Mouse (Mus musculus) stomach, embryonic 15.5 days (tissue): ENCODE results near the gene Cpt2. TPM values are rescaled to one million over a fixed set of nuclear protein-coding genes. Genes with fewer than 3 reads are reported as not detected.

Experiments used
- ATAC-seq: fragments of 200-750 bp; cut with Nextera tagmentation; 2 replicates; pipeline ENCODE4 v1.8.0; 2017; ENCODE audit warnings: low read depth, moderate number of reproducible peaks, moderate TSS enrichment; ENCODE audit not compliant: insufficient read depth, low FRiP score
- H3K27ac ChIP-seq: fragments of 300-500 bp; sonication (generic); 2 replicates; pipeline ENCODE4 v1.5.1; 2015; ENCODE audit warnings: mild to moderate bottlenecking, inconsistent platforms
- H3K27me3 ChIP-seq: fragments of 300-500 bp; sonication (generic); replicated peaks from 2 replicates; pipeline ENCODE4 v1.6.1; 2015; ENCODE audit warnings: inconsistent platforms
- H3K36me3 ChIP-seq: fragments of 300-500 bp; sonication (generic); 2 replicates; pipeline ENCODE4 v1.6.1; 2015; ENCODE audit warnings: inconsistent platforms
- H3K4me1 ChIP-seq: fragments of 300-500 bp; sonication (generic); 2 replicates; pipeline ENCODE4 v1.6.1; 2015; ENCODE audit warnings: inconsistent platforms
- H3K4me2 ChIP-seq: fragments of 300-500 bp; sonication (generic); 2 replicates; pipeline ENCODE4 v1.6.1; 2015; ENCODE audit warnings: mild to moderate bottlenecking, inconsistent platforms
- H3K4me3 ChIP-seq: fragments of 300-500 bp; sonication (generic); replicated peaks from 2 replicates; pipeline ENCODE4 v1.5.1; 2015; ENCODE audit warnings: inconsistent platforms
- H3K9ac ChIP-seq: fragments of 300-500 bp; sonication (generic); 2 replicates; pipeline ENCODE4 v1.6.1; 2015; ENCODE audit warnings: inconsistent platforms
- H3K9me3 ChIP-seq: fragments of 300-500 bp; sonication (generic); 2 replicates; pipeline ENCODE4 v1.6.1; 2016; ENCODE audit warnings: inconsistent platforms
- WGBS: fragments of 180-500 bp; shearing (Covaris S2); methylation state at CpG from one replicate; pipeline ENCODE4 v1.1.7; 2015; 5-methylcytosine and 5-hydroxymethylcytosine counted together
- polyA plus RNA-seq: library from polyadenylated mRNA; unstranded; fragments of >200 nt; fragmentation: Nextera tagmentation; extraction: Ambion mirVana; gene quantifications from 2 replicates; pipeline ENCODE4 v1.2.1, GENCODE M21; 2015

Cpt2 gene
- polyA plus RNA-seq, 1 experiment from 2014 or later, result 58.7 TPM

DNA sequence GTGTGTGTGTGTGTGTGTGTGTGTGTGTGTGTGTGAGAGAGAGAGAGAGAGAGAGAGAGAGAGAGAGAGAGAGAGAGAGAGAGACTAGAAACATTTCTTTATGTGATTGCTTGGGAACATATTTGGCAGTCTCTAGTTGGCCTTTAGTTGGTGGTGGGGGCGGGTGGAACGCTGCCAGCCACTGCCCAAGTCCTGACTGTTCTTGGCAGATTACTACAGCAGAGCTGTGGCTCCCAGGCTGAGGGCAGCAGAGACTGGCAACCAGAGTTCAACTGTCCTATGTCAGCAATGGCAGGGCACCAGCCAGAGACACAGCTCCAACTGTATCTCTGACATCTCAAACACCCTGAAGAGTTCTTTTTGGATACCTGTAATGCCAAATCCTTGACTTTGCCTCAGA, 20.7 kb upstream of the Cpt2 start:
- H3K4me1 ChIP-seq, result no peaks in the 10 kb centered on the region
- no peak overlapping the region for H3K9ac ChIP-seq
- ATAC-seq, result no peak
- H3K9me3 ChIP-seq, result no peaks in the 10 kb centered on the region
- WGBS, result 83% methylated on average over 2 of the region's 2 CpGs
- no peak overlapping the region for H3K27ac ChIP-seq
- H3K4me3 ChIP-seq, result no peak overlapping the region
- no peaks in the 10 kb centered on the region; the same call in 1 of the 2 replicates for H3K27me3 ChIP-seq
- no peak overlapping the region for H3K4me2 ChIP-seq
- no peaks in the 10 kb centered on the region for H3K36me3 ChIP-seq

DNA sequence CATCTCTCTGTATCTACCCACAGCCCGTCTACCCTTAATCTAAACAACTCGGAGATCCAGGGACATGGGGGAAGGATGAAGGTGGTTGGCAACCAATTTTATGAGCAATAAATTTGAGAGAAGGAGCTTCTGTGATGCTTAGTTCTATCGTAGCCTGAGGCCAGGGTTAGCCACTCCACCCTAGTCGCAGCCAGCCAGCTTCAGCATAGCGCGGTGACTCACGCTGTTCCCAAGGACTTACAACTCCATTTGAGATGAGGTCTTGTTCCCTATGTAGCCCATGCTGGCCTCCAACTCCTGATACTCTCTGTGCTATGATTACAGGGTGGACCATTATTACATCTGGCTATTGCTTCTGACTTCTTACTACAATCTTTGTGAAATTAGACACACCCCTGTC, 19.3 kb upstream of the Cpt2 start:
- Histone ChIP-seq H3K4me1 (no peaks in the 10 kb centered on the region), H3K27ac (no peak overlapping the region), H3K4me2 (no peak overlapping the region), H3K9ac (no peak overlapping the region), H3K36me3 (no peaks in the 10 kb centered on the region), H3K27me3 (no peaks in the 10 kb centered on the region; the same call in 1 of the 2 replicates), H3K4me3 (no peak overlapping the region), H3K9me3 (no peaks in the 10 kb centered on the region)
- no peak for ATAC-seq
- 78% methylated on average over 7 of the region's 7 CpGs for WGBS

DNA sequence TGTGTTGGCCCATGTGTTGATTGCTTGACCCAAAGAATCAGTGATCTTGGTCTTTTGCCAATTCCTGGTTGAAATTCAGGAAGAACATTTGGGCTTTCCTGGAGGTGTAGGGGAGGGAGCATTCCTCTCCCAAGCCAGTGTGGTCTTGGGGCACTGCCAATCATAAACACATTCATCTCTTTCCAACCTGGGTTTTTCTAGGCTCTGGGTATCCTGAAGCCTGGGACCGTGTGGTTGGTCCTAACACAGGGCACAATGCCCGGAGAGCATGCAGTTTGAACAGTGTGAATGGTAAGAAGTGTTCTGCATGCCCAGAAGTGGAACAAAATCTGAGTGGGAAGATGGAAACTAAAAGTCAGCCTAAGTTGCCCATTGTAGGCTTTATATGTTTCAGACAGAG, 14.7 kb upstream of the Cpt2 start:
- WGBS, result 74% methylated on average over 2 of the region's 2 CpGs
- ATAC-seq, result no peak
- Histone ChIP-seq H3K27ac (peak overlapping the region; percentile 42; the same call in 1 of the 2 replicates), H3K27me3 (peaks cover 7% of the 10 kb centered on the region), H3K36me3 (no peaks in the 10 kb centered on the region), H3K4me1 (no peaks in the 10 kb centered on the region), H3K9ac (no peak overlapping the region), H3K4me2 (no peak overlapping the region), H3K4me3 (no peak overlapping the region), H3K9me3 (no peaks in the 10 kb centered on the region)

DNA sequence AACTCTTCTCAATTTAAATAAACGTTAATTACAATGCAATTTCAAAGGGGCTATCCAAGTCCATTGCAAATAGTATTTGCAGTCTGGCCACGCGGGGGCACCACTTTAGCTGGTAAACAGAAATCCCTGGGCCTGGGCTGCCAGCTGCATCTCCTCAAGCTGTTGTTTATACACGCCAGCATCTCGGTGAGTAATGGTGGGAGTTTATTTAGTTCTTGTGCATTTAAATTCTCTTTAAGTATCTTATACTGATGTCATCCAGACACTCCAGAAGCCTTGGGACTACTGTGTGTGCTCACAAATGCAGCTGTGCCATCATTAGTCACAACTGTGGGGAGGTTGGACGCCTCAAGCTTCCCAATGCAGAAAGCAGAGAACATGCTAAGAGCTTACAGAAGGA, 13.9 kb upstream of the Cpt2 start:
- Histone ChIP-seq H3K27ac (peak overlapping the region; percentile 42; the same call in 1 of the 2 replicates), H3K9me3 (no peaks in the 10 kb centered on the region), H3K4me3 (no peak overlapping the region), H3K27me3 (peaks cover 7% of the 10 kb centered on the region), H3K4me1 (no peaks in the 10 kb centered on the region), H3K4me2 (no peak overlapping the region), H3K36me3 (no peaks in the 10 kb centered on the region), H3K9ac (no peak overlapping the region)
- WGBS, result 13% methylated on average over 6 of the region's 6 CpGs
- peak; percentile 66; the same call in 1 of the 2 replicates for ATAC-seq

DNA sequence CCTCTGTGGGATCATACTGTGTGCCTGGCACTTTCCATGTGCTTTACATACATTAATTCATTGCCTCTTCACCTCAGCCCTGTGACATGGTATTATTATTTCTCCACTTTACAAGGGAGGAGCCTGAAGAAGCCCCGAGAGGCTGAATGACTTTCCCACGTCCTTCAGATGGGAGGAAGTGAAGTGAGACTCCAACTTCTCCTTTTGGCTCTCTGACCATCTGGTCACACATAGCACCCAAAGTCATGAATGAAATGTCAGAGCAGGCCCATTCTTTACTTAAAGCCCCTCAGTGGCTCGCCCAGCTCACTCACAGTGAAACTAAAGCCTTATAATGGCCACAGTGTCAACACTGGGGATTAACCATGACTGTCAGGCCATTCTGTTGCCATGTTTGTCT, 11.8 kb upstream of the Cpt2 start:
- WGBS, result 57% methylated on average over 3 of the region's 3 CpGs
- H3K9ac ChIP-seq, result no peak overlapping the region
- no peak overlapping the region for H3K4me3 ChIP-seq
- H3K4me1 ChIP-seq, result no peaks in the 10 kb centered on the region
- H3K4me2 ChIP-seq, result no peak overlapping the region
- no peaks in the 10 kb centered on the region for H3K9me3 ChIP-seq
- no peaks in the 10 kb centered on the region for H3K36me3 ChIP-seq
- peaks cover 7% of the 10 kb centered on the region for H3K27me3 ChIP-seq
- no peak for ATAC-seq
- no peak overlapping the region for H3K27ac ChIP-seq

DNA sequence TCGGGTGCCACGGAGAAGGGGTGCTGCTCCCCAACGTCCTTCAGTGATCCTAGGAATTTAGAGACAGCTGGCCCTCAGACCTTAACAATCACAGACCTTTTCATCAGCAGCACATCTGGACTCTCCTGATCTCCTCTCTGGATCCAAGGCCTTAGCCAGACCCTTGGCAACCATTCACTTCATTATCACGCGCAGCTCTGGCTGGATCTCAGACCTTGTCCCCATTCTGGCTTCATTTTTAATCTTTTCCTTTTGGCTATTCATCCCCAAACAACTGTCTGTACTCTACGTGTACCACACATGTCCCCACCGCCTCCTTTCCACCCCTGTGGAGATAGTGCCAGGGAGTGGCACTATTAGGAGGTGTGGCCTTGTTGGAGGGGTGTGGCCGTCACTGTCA, 9.8 kb upstream of the Cpt2 start:
- no peaks in the 10 kb centered on the region for H3K36me3 ChIP-seq
- ATAC-seq, result no peak
- H3K4me2 ChIP-seq, result no peak overlapping the region
- peaks cover 7% of the 10 kb centered on the region; the same call in 1 of the 2 replicates for H3K27me3 ChIP-seq
- H3K27ac ChIP-seq, result no peak overlapping the region
- H3K4me1 ChIP-seq, result no peaks in the 10 kb centered on the region
- 80% methylated on average over 8 of the region's 8 CpGs for WGBS
- H3K4me3 ChIP-seq, result no peak overlapping the region
- no peak overlapping the region for H3K9ac ChIP-seq
- H3K9me3 ChIP-seq, result no peaks in the 10 kb centered on the region

DNA sequence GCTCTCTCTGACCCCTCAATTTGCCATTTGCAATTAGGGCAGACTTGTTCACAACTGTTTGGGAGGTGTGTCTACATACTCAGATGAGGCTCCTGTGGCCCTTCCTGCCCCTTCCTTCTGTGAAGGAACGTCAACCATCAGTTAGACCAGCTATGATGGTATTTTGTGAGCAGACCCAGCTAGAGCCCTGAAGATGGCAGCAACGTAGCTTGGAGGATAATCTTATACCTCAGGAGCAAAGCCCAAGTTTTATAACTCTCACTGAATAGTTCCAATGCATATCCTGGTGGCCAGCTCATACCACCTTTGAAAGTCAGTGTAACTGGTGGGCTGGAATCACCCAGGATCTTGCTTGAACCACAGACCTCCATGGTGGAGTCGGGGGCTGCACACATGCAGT, 8.0 kb upstream of the Cpt2 start:
- H3K27ac ChIP-seq, result no peak overlapping the region
- no peaks in the 10 kb centered on the region for H3K9me3 ChIP-seq
- no peaks in the 10 kb centered on the region for H3K36me3 ChIP-seq
- no peak for ATAC-seq
- H3K4me1 ChIP-seq, result no peaks in the 10 kb centered on the region
- H3K4me3 ChIP-seq, result no peak overlapping the region
- 79% methylated on average over 3 of the region's 3 CpGs for WGBS
- peaks cover 5% of the 10 kb centered on the region; the same call in 1 of the 2 replicates for H3K27me3 ChIP-seq
- no peak overlapping the region for H3K9ac ChIP-seq
- H3K4me2 ChIP-seq, result no peak overlapping the region

DNA sequence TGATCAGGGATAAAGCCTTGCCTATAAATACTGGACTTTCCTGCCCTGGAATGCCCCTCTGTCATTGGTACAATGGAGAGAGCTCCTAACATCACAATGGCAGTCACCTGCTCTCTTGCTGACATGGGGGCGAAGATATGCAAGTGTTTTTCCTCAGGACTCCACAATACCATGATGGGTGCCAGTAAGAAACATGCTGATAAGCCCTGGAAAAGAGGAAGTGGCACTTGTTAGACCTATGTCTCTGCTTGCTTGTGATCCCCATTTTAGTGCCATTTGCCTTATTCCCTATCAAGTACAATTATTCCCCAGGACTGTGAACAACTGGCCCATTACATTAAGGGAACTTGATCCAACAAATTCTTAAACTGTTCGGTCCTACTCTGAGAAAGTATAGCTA, 5.3 kb upstream of the Cpt2 start:
- no peak overlapping the region for H3K27ac ChIP-seq
- ATAC-seq, result no peak
- H3K27me3 ChIP-seq, result no peaks in the 10 kb centered on the region
- no peaks in the 10 kb centered on the region for H3K36me3 ChIP-seq
- H3K4me1 ChIP-seq, result no peaks in the 10 kb centered on the region
- H3K9me3 ChIP-seq, result no peaks in the 10 kb centered on the region
- no peak overlapping the region for H3K4me2 ChIP-seq
- H3K4me3 ChIP-seq, result no peak overlapping the region
- 82% methylated on average over 2 of the region's 2 CpGs for WGBS
- no peak overlapping the region for H3K9ac ChIP-seq

DNA sequence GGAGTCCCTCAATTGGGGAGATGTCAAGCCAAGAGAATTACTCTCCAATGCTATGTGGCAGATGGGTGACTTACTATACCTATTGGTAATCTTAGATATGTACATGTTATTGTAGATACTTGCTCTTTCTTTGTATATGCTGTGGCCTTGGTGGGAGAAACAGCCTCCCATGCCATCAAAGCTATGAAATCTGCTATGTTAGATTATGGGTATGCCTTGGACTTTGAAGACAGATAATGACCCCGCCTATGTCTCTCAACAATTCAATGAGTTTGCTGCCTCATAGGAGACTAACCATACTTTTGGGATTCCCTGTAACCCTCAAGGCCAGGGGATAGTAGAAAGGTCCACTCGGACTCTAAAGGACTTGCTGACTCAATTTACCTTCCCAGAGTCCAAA, 4.9 kb upstream of the Cpt2 start:
- H3K9me3 ChIP-seq, result no peaks in the 10 kb centered on the region
- no peaks in the 10 kb centered on the region for H3K27me3 ChIP-seq
- H3K27ac ChIP-seq, result no peak overlapping the region
- no peak overlapping the region for H3K9ac ChIP-seq
- WGBS, result 60% methylated on average over 2 of the region's 2 CpGs
- no peak overlapping the region for H3K4me3 ChIP-seq
- ATAC-seq, result no peak
- H3K4me1 ChIP-seq, result no peaks in the 10 kb centered on the region
- no peaks in the 10 kb centered on the region for H3K36me3 ChIP-seq
- no peak overlapping the region for H3K4me2 ChIP-seq

DNA sequence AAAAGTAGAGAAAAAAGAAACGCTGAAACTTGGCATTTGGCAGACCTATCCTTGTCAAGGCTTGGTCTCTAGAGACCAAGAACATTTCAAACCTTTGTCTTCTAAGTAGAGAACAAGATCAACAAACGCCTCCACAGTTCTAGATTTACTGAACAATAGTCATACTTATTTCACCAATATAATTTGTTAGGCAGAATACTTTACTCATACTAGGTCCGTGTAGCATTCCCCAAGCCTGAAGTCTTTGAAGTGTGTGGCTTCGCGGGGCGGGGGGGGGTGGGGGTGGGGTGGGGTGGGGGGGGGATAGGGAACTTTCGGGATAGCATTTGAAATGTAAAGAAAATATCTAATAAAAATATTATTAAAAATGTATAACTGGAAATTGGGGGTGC, 389 bp upstream of the Cpt2 start:
- Histone ChIP-seq H3K4me3 (peak overlapping the region; percentile 84), H3K27ac (peak overlapping the region; percentile 52; the same call in 1 of the 2 replicates), H3K36me3 (no peaks in the 10 kb centered on the region), H3K27me3 (no peaks in the 10 kb centered on the region), H3K4me2 (peak overlapping the region; percentile 71), H3K9me3 (no peaks in the 10 kb centered on the region), H3K9ac (no peak overlapping the region), H3K4me1 (peaks cover 7% of the 10 kb centered on the region)
- ATAC-seq, result no peak
- WGBS, result 39% methylated on average over 7 of the region's 7 CpGs

DNA sequence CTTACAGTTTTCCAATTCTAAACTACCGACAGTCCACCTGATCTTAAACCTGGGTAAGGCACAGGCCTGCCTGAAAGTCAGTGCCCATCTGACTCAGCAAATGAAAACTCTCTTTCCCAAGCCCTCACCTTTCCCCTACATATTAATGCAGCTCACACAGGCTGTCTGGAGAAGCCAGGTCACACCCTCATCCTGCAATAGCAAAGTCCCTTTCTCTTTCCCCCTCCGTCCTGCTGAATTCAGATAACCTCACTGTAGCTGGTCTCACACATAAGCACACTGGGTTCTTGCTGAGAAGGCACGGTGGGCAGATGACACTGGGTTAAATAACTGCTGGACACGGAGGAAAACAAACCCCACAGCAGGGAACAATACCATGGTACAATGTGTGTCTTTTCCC, 1.5 kb downstream of the Cpt2 start:
- peak overlapping the region; percentile 36; the same call in 1 of the 2 replicates for H3K27ac ChIP-seq

DNA sequence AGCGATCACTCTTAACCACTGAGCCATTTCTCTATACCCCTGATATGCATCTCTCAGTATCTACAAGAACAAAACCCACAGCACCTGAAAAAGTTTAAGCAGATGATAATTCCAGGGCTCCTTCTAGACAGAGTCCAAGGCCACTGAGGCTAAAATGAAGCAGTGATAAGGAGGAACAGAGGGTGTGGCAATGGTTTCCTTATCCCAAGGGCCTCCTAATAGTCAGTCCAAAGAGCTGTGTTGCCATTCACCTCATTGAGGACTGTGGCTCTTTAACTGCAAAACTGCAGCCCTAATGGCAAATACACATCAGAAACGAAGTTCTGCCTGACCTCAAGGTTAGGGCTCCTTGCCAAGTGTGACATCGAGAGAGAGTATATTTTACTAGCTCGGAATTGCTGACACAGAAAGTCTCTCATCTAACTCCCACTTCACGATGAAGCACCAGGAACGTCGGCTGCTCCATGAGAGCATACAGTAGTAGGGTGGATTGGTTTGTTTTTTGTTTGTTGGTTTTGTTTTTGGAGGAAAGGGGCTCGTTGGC, 2.2 kb downstream of the Cpt2 start:
- H3K4me3 ChIP-seq, result no peak overlapping the region
- no peak for ATAC-seq
- peaks cover 7% of the 10 kb centered on the region for H3K4me1 ChIP-seq
- H3K27me3 ChIP-seq, result no peaks in the 10 kb centered on the region
- H3K27ac ChIP-seq, result peak overlapping the region; percentile 21; the same call in 1 of the 2 replicates
- 52% methylated on average over 8 of the region's 8 CpGs for WGBS
- no peaks in the 10 kb centered on the region for H3K36me3 ChIP-seq
- no peak overlapping the region for H3K9ac ChIP-seq
- H3K9me3 ChIP-seq, result no peaks in the 10 kb centered on the region
- H3K4me2 ChIP-seq, result peak overlapping the region; percentile 71; the same call in 1 of the 2 replicates

More for the DNA sequence above, 1.5 kb downstream of the Cpt2 start:
- ATAC-seq, result peak; percentile 52
- peak overlapping the region; percentile 71 for H3K4me2 ChIP-seq
- H3K36me3 ChIP-seq, result no peaks in the 10 kb centered on the region
- 56% methylated on average over 4 of the region's 4 CpGs for WGBS
- peaks cover 7% of the 10 kb centered on the region for H3K4me1 ChIP-seq
- no peaks in the 10 kb centered on the region for H3K9me3 ChIP-seq
- H3K9ac ChIP-seq, result no peak overlapping the region
- peak overlapping the region; percentile 84 for H3K4me3 ChIP-seq
- no peaks in the 10 kb centered on the region for H3K27me3 ChIP-seq

DNA sequence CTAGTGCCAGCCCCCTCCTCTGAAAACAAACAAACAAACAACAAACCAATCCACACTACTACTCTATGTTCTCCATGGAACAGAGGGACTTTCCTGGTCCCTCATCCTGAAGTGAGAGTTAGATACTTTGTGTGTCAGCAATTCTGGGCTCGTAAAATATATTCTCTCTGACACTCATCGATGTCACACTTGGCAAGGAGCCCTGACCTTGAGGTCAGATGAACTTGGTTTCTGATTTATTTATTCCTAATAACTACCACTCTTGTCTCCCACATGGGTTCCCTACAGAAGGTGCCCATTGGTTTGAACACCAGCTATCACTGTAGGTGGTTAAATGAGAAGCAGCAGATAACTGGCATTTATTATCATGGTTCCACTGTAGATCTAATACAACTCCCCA, 3.1 kb downstream of the Cpt2 start:
- Histone ChIP-seq H3K27me3 (no peaks in the 10 kb centered on the region), H3K27ac (no peak overlapping the region)

More for the DNA sequence above, 3.1 kb downstream of the Cpt2 start:
- H3K36me3 ChIP-seq, result no peaks in the 10 kb centered on the region
- H3K4me2 ChIP-seq, result no peak overlapping the region
- H3K4me1 ChIP-seq, result peaks cover 7% of the 10 kb centered on the region
- 82% methylated on average over 2 of the region's 2 CpGs for WGBS
- H3K4me3 ChIP-seq, result no peak overlapping the region
- ATAC-seq, result no peak
- no peaks in the 10 kb centered on the region for H3K9me3 ChIP-seq
- no peak overlapping the region for H3K9ac ChIP-seq
